Mouse (Mus musculus): ENCODE measurements at regions not wholly inside any gene's neighbourhood (a gene's known extent, or its start where the extent isn't known, plus 50 kb on each side); places are given as distances from the start of the nearest gene placed in this dataset.

GRCm38 (mm10) chr17:80825971-80826730 lies 97.9 kb upstream of the Map4k3 start:
- TF ChIP-seq CTCF (IDR thresholded peaks at IDR 0.05; ENCODE audit: insufficient read depth, low read length) (no peak), POLR2A (IDR thresholded peaks at IDR 0.05; ENCODE audit: borderline replicate concordance, extremely low read depth, low read depth, low read length) (no peak)

Measured in lung, adult 2 months (tissue).